Mouse (Mus musculus): Measurements from ENCODE around the gene Lrrk1. TPM values are rescaled to one million over a fixed set of nuclear protein-coding genes. Genes with fewer than 3 reads are reported as not detected.

Gene Lrrk1
- total RNA-seq, 1 experiment from 2014 or later, result 18.5 TPM

DNA sequence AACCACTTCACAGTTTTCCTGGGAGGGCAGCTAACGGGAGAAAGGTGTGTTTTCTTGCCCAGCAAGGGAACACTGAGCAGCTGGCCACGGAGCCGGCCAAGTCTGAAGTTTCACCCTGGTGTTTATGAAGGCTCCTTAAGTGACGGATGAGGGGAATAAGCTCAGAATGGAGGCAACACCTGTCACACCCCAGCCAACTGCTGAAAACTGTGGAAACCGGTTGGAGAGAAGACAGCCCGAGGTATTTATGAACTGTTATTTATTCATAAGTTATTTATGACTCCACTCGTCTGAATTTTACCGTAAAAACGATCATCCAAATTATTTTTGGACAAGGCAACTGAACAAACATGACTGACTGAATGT lies 90.5 kb downstream of the Lrrk1 start:
- no peak for DNase-seq

DNA sequence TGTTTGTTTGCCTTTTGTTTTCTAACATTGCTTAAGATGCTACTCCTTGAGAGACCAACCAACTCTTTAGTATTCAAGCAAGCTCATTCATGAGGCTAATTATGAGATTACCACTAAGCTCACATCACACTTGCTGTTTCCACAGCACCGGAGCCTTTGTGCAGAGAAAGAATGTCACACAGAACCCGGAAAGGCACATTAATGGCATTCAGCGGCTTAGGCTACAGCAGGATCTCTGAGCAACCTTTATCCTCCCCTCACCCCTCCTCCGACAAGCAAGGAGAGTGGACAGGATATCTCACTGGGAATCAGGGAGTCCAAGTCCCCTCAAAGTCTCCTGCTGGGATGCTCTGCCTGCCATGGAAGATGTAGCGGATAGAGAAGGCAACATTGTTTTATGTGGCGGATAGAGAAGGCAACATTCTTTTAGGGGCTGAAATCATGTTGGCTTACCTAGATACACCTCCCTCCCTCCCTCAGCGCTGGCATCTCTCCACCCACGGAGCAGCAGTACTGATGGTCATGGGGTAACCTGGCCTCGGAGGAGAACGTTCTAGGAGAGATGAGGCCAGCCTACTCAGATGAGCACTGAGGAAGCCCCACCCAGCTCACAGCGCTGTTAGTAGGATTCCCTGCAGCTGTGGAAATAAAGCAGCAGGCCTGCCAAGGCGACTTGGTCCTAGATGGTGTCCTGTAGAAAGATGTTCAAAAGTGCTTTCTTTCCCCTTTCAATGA lies 91.1 kb downstream of the Lrrk1 start:
- DNase-seq, result no peak

GRCm38 (mm10) chr7:66292552-66293376 lies 95.4 kb downstream of the Lrrk1 start:
- peak; percentile 20 for DNase-seq

DNA sequence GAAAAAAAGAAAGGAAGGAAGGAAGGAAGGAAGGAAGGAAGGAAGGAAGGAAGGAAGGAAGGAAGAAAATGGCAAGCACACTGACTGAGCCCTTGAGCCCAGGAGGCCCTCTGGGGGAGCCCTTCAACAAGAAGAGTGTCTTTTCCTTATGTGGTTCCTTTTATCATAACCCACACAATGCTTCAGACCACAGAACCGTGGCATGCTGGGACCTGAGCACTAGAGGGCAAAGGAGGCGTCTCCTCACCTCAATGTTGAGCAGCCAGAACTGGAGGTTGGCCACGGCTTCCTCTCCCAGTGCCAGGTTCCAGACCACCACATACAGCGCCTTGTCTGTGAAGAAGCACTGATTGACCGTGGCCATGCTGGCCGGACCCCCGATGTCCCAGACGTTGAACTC lies 96.1 kb downstream of the Lrrk1 start:
- DNase-seq, result no peak

DNA sequence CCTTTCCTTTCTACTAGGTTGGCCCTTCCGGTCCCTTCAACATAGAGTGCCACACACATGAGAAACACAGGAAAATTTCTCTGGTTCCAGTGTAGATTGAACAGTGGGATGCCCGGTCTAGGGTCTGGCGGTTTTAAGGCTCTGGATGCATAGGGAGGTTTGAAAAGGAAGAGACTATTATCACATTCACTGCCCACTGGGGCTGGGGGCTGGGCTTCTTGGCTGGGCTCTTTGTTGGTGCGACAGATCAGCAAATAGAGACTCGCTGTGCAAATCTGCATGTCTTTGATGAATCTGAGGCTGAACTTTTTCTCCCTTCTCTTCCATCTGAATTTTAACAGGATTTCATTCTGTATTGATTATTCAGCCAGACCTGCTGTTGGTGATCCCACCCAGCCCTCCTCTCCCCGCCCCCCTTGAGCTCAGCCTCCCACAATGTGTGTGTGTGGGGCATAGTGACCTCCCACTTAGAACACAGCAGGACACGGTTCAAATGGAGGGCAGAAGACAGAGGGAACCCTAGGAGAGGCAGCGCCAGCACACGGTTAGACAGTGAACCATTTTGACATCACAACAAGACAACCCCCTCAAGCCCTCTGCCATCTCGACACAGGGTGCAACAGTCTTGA lies 105.1 kb downstream of the Lrrk1 start:
- no peak for DNase-seq

DNA sequence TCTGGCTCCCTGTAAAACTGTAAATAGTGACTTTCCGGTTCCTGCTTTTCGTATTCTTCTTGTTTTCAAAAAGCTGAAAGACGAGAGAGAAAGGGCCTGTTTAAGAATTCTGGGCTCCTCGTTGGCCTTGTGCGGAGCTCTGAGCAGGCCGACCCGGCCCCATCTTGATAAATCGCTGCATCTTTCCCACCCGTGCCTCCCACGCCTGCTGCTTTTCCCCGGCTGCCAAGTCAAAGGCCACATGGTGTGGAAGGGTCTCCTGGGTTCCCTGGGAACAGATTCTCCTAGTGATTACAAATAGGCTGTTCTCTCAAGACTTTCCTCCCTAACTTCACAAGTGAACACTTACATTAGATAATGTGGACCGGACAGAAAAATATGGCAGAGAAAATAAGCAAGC lies 105.9 kb downstream of the Lrrk1 start:
- no peak for DNase-seq

GRCm38 (mm10) chr7:66278001-66278400 lies 110.1 kb downstream of the Lrrk1 start:
- no peak for DNase-seq

GRCm38 (mm10) chr7:66273494-66273893 lies 114.7 kb downstream of the Lrrk1 start:
- DNase-seq, result no peak

GRCm38 (mm10) chr7:66271226-66271625 lies 116.9 kb downstream of the Lrrk1 start:
- DNase-seq, result no peak

- DNase-seq, result no peak
Observed at GRCm38 (mm10) chr7:66266942-66267850, 121.0 kb downstream of the Lrrk1 start.

DNA sequence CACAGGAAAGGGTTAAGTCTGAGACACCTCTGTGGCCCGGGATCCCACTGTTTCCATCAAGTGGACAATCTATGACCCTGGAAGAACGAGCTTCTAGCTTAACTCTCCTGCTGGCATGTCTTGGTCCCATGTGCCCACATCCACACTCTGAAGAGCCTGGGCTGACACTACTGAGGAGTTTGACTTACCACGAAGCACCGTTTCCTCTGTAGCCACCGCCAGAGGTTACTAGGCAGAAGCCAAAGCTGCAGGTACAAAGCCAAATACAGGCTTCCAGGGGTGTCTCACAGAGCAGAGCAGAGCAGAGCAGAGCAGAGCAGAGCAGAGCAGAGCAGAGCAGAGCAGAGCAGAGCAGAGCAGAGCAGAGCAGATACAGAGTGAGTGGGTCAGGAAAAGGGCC lies 124.7 kb downstream of the Lrrk1 start:
- no peak for DNase-seq

- DNase-seq, result no peak
Observed at GRCm38 (mm10) chr7:66262570-66263156, 125.5 kb downstream of the Lrrk1 start.

DNA sequence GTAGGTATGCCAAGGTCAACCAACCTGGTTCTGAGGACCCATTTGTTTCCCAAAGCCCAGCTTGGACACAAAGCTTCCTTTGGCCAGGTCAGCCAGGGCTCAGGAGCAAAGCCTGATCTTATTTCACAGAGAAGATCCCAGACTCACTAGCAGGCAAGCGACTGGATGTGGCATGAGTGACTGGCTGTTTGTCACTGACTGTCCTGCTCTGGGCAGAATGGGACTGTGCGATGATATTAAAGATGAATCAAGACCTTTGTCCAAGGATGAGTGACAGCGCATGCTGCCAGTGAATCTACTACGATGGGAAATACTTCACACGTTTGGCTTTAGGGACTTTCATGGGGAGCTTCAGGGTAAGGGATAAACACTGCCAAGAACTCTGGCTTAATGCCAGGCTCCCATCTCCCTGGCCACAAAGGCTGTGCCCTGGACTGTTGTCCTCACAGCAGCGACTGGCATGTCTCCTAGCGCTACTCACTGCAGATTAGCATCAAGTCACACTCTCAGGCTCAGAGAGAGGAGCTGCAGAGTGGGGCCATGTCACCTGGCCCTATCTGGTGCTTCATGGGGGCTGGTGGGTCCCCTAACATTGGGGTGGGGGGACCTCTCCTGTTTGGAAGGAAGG lies 127.3 kb downstream of the Lrrk1 start:
- DNase-seq, result no peak

DNA sequence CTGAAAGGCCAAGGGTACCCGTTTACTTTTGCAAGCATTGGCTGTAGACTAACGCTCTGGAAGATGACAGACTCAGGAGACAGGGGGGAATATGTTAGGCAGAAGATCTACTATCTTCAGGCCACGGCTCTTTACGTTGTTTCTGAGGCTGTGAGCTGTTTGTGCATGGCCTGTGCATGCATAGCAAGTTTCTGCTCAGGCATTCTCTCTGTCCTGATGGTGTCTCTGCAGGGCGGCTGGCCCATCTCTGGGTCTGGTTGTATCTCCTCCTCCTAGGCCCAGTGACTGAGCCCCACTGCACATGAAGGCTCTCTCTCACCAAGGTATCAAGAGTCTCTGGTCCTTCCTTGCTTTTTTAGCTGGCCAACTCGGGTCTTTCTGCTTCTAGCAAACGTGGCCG lies 127.9 kb downstream of the Lrrk1 start:
- DNase-seq, result no peak

GRCm38 (mm10) chr7:66259436-66260206 lies 128.5 kb downstream of the Lrrk1 start:
- no peak for DNase-seq

GRCm38 (mm10) chr7:66258997-66259396 lies 129.2 kb downstream of the Lrrk1 start:
- no peak for DNase-seq

DNA sequence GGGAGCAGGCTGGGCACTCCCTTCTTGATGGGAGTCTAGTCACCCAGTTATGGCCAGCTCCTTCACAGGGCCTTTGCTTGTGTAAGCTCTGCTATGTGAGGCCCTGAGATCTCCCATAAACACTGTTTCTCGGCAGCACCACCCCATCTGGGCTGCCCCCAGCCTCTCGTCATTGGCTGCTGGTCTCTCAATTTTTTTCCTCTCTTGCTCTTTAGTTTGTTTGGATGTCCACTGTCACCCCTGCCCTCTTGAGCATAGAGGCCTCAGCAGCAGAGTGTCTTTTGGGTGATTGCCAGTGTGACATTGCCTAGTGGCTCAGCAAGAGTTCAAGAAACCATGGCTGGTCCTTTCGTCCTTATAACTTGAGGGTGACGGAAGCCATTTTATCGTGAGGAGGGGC lies 130.9 kb downstream of the Lrrk1 start:
- no peak for DNase-seq

DNA sequence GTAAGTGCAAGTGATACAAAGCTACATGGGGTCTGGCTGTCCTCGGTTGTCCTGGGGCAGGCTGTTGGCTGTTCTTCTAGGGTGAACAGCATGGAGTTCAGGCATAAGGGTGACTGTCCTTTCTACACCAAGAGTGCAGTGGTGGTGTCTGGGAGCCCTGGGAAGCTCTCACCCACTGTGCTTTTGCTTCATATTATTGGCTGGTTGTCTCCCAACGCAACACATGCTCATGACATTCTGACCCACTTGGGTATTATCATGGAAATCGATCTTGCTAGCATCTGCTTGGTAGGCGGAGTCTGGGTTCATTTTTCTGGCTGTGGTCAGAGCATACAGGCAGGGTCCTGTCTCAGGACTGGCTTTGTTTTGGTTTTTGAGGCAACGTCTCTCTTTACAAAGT lies 131.7 kb downstream of the Lrrk1 start:
- DNase-seq, result no peak

DNA sequence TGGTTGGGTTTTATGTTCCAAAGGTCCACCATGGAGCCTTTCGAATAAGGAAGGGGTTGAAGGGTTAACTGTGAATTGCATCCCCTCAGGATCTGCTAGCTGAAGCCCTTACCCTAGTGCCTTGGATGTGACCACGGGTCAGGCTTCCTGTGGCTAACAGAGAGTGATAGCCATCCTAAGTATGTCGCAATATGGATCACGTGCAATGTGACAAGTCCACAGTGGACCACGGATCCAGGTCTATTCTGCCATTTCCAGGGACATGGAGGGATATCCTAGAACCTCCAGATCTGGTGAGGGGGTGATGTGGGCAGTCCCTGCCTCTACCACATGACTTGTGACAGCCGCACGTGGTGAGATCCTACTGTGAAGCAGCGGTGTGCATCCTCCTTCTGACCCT lies 133.2 kb downstream of the Lrrk1 start:
- no peak for DNase-seq

GRCm38 (mm10) chr7:66253975-66254651 lies 134.0 kb downstream of the Lrrk1 start:
- DNase-seq, result no peak
